Mouse (Mus musculus): Measurements from ENCODE around the gene Auts2. TPM values are rescaled to one million over a fixed set of nuclear protein-coding genes. Genes with fewer than 3 reads are reported as not detected.
A peak's percentile ranks its signal among the peaks of the same experiment; 100 is the strongest.
"Not testable (repeated sequence)": the region's sequence is repeated elsewhere in the genome, so short reads cannot be mapped to it uniquely, and the experiment has no call there.

Gene Auts2
- 10 to 100 TPM; 30.7 to 75.1 (median 38.7) TPM for total RNA-seq (2022)

- DNase-seq: peak; percentile 84
Observed at GRCm38 (mm10) chr5:132543118-132544071, at the start of gene Auts2. TSS of gene Auts2 (minus strand) at chr5:132543344.

DNA sequence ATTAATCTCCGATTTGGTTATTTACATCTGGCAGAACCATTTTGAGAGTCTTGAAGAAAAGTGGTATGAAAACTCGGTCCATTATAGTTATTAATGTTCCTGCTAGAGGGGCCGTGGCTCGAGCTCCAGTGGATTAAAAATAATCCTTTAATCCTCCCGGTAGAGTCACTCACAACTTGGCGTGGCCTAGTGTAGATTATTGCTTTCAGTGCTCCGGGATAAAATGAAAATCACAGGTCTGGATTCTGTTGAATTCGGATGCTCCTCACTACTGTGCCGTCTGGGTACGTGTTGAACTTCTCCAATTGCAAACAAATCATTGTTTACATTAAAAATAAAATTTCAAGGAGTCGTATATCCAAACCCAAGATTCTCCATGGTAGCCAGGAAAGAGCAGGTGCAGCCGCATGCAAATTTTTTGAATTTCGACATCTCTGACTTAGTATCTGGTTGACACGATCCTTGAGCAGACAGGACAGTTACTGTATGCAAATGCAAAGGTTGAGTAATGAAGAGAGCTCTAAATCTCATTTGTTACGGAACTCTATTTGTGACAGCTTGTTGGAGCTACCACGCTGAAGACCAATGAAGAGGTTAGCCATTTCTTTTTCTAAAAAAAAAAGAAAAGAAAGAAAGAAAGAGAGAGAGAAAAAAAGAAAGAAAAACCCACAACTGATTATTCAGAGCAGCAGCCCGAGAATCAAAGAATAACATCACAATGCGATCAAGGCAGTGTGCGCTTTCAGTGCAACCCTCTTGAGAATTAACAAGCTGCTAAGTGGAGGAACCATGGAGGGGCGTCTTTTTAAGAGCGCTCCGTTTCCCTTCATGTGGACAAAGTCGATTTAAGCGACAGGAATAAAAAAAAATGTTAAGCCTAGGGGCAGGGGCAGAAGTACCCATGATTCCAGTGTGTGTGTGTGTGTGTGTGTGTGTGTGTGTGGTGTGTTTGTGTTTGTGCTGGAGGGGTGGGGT is 48.9 kb upstream of the Auts2 start:
- DNase-seq: no peak

DNA sequence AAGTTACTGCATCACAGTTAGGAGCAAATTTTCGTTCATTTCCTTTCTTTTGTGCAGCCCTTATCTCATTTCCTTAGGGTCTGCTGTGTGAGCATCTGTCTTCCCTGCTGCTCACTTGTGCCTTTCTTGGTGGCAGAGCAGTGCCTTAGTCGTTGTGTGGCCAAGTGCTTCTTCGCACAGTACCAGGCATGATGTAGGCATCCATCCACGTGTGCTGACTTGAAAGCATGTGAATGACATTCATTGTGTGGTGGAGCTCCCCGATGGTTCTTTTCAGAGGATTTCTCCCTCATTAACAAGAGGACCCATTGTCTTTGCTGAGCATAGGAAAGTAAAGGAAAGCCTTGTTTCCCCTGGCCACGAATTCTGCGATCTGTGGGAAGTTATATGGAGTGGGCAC is 36.6 kb upstream of the Auts2 start:
- DNase-seq: no peak

GRCm38 (mm10) chr5:132560771-132561170 is 17.6 kb upstream of the Auts2 start:
- not testable (repeated sequence) for DNase-seq

DNA sequence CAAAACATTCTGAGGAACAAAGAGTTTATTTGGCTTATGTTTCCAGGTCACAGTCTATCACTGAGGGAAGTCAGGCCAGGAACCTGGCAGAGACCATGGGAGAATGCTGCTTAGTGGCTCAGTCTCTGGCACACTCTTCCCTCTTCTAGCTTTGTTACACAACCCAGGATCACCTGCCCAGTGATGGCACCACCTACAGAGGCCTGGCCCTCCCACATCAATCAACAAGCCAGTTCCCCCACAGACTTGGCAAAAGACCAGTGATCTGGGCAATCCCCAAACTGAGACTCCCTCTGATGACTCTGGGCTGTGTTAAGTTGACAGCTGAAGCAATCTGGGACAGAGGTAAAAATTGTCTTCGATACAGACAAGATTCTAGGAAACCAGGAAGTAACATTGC is 2.6 kb upstream of the Auts2 start:
- peak; percentile 15 for DNase-seq

DNA sequence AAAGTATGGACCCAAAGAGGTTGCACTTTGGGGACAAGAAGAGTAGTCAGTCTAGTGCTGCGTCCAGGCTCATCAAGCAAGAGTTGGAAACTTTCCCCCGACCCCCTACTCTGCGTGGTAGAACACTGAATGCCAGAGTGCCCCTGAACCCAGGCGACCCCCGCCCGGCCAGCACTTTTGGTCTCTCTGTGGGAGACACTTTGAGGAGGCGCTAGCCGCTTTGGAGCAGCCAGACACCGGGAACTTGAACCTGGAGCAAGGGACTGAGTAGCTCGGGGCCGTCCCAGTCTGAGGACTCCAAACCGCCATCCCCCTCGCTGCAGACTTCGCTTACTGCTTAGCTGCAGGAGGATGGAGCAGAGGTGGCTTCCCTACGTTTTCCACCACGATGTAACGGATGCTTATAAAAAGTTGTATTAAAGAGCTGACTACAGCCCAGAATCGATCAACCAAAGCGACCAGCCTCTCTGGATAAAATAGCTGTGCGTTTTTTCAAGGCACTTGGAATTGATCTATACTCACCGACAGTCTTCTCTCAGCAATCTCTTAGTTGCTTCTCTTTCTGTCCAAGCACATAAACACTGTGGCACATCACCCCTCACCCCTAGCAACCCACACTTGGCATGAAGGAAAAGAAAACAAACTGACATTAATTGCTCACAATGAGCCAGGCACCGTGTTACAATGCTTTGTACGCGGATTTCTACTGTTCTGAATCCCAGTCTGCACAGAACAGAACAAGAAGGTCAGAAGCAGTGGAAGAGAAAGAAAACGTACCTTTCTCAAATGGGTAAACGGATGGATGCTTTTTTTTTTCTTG is 1.2 kb upstream of the Auts2 start:
- no peak for DNase-seq

GRCm38 (mm10) chr5:132542381-132543020 is 643 bp downstream of the Auts2 start:
- peak; percentile 29 for DNase-seq

- peak; percentile 8 for DNase-seq
Observed at GRCm38 (mm10) chr5:132541951-132542350, 1.2 kb downstream of the Auts2 start.

DNA sequence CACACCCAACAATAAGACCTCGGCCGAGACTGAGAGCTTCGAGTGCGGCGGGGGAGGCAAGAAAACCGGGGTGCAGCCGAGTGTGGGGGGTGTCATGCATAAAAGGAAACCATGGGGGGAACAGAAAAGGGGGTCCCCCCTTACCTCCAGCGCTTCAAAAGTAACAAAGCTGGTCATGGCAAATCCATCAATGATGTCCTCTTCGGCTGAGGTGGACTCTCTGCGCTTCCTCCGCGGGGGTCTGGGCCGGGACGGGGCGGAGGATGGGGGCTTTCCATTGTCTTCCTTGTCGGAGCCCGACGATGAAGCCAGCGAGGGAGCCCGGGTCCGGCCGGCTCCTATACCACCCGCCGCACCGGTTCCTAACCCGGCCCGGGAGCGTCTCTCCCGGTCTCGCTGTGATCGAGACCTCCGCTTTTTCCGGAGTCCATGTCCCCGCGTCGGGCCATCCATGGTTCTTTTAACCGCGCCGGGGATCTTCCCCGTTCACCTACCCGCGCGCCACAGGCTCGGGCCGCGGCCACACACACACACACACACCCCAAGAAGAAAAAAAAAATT is 1.7 kb downstream of the Auts2 start:
- no peak for DNase-seq

DNA sequence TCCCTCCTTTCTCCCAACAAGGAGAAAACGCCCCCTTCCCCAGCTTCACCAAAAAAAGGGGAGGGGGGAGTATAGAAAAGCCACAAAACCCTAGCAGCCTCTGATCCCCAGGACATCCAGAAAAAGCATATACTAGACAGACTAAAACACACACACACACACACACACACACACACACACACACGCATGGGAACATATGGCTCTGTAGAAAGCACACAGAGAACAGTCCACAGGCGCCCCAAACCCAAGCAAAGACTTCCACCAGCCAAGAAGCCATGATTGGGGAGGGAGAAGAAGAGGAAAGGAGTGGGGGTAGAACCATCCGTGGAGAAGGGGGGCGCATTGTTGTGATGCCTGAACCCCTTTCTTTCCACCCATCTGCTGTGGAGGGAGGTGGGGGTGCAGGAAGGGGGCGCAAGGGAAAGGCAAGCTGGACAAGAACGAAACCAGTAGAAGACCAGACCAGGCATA is 2.3 kb downstream of the Auts2 start:
- DNase-seq: no peak

GRCm38 (mm10) chr5:132537475-132537874 is 5.7 kb downstream of the Auts2 start:
- DNase-seq: no peak

GRCm38 (mm10) chr5:132526395-132526794 is 16.7 kb downstream of the Auts2 start:
- DNase-seq: no peak

DNA sequence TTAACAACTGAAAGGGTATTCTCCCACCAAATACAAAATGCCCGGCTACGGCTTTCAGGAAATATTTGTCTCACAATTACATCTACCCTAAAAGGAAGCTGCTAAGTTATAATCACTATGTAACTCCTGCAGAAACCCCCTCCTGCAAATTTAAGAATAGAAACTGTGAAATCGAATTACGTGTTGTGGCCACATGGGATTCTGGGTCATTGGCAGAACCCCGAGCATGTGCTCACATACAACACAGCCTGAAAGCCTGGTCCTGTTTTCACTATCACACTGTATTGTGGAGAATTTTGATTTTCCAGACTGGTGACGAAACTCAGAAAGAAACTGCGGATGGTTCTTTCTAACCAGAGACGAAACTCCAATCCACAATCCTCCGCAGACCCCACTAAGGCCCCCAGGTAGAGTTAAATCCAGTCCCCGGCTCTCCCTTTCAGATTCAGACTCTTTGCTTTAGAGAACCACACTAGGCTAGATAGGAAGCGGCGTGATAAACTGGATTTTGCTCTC is 21.7 kb downstream of the Auts2 start:
- no peak for DNase-seq

GRCm38 (mm10) chr5:132517879-132518278 is 25.3 kb downstream of the Auts2 start:
- no peak for DNase-seq

DNA sequence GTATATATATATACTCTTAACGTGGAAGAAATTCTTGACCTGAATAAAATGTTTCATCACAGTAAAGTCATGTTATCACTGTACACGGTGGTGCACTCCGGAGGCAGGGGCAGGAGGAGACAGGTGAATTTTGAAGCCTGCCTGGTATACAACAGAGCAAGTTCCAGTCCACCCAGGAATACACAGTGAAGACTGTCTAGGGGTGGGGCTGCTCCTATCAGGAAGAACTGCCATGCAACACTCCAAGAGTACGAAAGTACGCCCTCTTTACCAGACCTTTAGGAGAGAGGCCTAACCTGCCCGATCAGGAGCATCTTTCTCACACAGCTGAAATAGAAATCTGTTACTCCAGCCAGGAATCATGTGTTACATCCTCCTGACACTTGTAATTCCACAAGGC is 28.6 kb downstream of the Auts2 start:
- DNase-seq: no peak

DNA sequence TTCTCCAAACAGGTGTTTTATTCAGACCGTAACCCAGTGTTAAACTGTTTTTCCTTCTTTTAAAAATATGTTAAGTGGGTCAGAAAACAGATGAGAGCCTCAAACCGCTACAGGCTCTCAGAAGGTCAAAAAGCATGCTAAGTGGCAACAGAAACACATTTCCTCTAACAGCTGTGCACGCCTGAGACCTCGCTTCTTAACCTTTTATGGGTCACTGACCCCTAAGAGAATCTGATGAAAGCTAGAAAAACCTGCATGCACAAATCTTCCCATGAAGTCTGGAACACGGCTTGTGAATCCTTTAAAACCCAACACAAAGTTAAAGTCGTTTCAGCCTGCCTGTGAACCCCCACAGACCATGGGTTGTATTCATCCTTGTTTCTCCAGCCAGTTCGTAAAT is 29.9 kb downstream of the Auts2 start:
- DNase-seq: no peak

- DNase-seq: peak; percentile 25
Observed at GRCm38 (mm10) chr5:132509464-132509885, 33.7 kb downstream of the Auts2 start.

DNA sequence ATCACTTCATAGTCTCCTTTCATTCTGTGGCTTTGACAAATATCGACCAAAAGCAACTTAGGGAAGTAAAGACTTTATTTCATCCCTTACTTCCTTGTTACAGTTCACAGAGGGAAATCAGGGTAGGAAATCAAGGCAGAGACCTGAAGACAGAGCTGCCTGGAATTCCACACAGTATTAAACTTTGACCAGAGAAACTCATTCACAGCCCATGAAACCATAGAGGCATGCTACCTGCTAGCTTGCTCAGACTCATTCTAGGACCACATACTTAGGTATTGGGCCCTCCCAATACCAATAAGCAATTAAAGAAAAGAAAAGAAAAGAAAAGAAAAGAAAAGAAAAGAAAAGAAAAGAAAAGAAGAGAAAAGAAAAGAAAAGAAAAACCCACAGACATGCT is 38.3 kb downstream of the Auts2 start:
- DNase-seq: no peak

DNA sequence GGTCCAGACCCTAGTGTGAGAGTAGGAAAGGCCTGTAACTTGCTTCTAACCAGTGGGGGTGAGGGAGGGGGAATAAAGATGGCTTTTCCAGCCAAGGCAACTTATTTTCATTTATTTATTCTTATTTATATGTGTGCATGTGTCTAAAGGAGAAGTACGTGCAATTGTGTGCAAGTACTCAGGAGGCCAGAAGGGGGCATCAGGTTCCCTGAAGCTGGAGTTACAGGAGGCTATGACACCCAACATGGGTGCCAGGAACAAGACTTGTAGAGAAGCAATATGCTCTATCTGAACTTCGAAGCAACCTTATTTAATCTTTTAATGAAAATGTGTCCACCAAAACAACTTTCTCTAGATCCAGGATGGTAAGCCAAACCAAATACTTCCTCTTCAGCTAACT is 39.7 kb downstream of the Auts2 start:
- DNase-seq: no peak

DNA sequence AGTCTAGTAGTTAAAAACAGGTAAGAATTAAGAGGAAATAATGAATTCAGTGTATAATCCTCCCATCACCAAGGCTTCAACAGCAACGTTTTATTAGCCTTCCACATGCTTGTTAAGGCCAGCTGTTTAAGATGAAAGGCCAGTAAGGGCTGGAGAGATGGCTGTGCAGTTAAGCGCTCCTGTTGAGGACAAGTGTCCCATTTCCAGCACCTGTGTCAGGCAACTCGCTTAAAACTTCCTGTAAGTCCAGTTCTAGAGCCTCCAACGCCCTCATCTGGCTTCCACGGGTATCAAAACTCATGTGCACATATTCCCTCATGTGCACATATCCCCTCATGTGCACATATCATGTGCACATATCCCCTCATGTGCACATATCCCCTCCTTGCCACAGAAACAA is 41.1 kb downstream of the Auts2 start:
- DNase-seq: no peak

GRCm38 (mm10) chr5:132500817-132501231 is 42.3 kb downstream of the Auts2 start:
- no peak for DNase-seq

All from adrenal gland, adult 8-10 months (tissue).